Mouse (Mus musculus): ENCODE measurements around the gene Rap1gap. TPM values are rescaled to one million over a fixed set of nuclear protein-coding genes. Genes with fewer than 3 reads are reported as not detected.
A peak's percentile ranks its signal among the peaks of the same experiment; 100 is the strongest.

Gene Rap1gap
- polyA plus RNA-seq, 1 experiment from 2014 or later, result 80.7 TPM

DNA sequence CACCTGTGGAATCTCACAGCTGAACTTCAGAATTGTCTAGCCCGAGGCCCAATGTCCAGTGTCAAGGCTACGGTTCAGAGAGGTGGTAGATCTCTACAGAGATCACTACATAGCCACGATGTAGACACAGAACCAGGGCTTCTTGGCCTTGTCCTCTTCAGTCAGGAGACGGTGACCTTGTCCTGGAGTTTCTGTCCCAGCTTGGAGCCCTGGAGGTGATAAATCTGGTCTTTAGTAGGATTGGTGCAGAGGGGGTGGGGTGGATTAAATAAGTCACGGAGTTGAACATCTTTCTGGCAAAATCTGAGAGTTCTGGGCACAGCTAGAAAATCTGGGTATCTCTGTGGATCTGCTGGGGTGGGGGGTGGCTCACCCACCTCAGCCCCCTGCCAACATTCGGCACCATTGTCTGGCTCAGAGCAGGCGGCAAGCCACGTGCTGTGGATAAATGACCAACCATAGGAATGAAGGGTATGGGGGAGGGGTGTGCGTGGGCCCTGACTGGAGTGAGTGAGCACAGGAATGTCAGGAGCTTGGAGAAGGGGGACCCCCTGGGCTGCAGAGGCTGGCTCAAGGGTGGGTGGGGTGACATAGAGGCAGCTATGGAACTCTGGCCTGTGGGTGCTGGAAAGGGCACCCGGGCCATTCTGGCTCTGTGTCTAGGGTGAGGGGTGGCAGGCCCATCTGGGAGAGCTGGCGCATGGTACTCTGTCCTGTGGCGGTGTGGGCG lies 32.8 kb downstream of the Rap1gap start:
- H3K4me1 ChIP-seq (replicated peaks; ENCODE audit: control insufficient read depth, insufficient read depth, low read length), result peaks cover 2% of the 10 kb centered on the region; the same call in 1 of the 2 replicates
- H3K36me3 ChIP-seq (replicated peaks; ENCODE audit: control insufficient read depth, insufficient read depth), result no peaks in the 10 kb centered on the region
- no peak overlapping the region for H3K4me2 ChIP-seq (replicated peaks)
- no peaks in the 10 kb centered on the region for H3K27me3 ChIP-seq (ENCODE audit: control insufficient read depth, insufficient read depth, low read length)
- no peak for DNase-seq (ENCODE audit: low spot score)
- H3K9ac ChIP-seq, result no peak overlapping the region
- WGBS, result 72% methylated on average over 13 of the region's 13 CpGs
- H3K27ac ChIP-seq, result no peak overlapping the region
- no peaks in the 10 kb centered on the region for H3K9me3 ChIP-seq (ENCODE audit: control insufficient read depth, low read length)
- ATAC-seq (ENCODE audit: low FRiP score), result peak; percentile 41; the same call in 1 of the 2 replicates
- H3K4me3 ChIP-seq (replicated peaks; ENCODE audit: low read length), result no peak overlapping the region

DNA sequence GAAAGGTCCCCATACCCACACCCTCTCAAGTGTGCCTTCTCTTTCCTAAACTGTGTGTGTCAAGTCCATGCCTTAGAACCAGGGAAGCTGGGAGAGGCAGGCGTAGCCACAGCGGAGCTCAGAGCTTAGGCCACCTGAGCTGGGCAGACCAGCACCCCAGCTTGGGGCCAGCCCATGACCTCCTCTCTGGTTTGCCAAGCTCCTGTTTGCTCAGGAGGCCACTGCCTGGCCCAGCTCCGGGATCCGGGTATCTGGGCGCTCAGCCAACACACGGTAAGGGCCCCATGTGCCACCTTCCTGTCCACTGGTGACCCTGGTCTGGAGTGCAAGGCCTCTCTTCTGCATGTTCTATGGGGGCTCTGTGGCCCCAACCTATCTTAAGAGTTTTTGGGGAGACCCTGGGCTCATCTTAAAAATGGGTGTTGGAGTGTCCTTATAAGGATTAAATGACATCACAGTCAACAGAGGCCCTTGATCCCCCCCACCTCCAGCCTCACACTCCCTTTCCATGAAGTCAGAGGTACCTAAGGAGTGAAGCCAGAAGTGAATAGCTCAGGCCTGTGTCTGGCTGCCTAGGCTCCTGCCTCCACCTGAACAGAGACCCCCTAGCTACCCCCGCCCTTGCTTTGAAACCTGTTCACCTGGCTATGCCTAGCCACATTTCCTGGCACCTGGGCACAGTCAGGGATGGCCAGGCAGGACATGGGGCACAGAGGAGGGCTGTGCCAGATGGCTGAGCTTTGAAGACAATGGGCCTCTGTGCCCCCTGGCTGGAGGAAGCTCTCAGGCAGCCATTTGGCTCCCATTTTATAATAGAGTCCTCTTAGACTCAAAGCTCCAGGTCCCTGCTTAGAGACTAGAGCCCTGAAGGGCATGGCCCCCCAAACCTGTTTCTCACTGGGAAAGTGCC lies 33.8 kb downstream of the Rap1gap start:
- Histone ChIP-seq H3K4me2 (replicated peaks) (no peak overlapping the region), H3K4me3 (replicated peaks; ENCODE audit: low read length) (no peak overlapping the region), H3K27me3 (ENCODE audit: control insufficient read depth, insufficient read depth, low read length) (no peaks in the 10 kb centered on the region), H3K27ac (no peak overlapping the region), H3K9me3 (ENCODE audit: control insufficient read depth, low read length) (no peaks in the 10 kb centered on the region), H3K36me3 (replicated peaks; ENCODE audit: control insufficient read depth, insufficient read depth) (no peaks in the 10 kb centered on the region), H3K4me1 (replicated peaks; ENCODE audit: control insufficient read depth, insufficient read depth, low read length) (peaks cover 2% of the 10 kb centered on the region; the same call in 1 of the 2 replicates), H3K9ac (no peak overlapping the region)
- DNase-seq (ENCODE audit: low spot score) (no peak), ATAC-seq (ENCODE audit: low FRiP score) (peak; percentile 29; the same call in 1 of the 2 replicates)
- WGBS, result 72% methylated on average over 7 of the region's 7 CpGs

DNA sequence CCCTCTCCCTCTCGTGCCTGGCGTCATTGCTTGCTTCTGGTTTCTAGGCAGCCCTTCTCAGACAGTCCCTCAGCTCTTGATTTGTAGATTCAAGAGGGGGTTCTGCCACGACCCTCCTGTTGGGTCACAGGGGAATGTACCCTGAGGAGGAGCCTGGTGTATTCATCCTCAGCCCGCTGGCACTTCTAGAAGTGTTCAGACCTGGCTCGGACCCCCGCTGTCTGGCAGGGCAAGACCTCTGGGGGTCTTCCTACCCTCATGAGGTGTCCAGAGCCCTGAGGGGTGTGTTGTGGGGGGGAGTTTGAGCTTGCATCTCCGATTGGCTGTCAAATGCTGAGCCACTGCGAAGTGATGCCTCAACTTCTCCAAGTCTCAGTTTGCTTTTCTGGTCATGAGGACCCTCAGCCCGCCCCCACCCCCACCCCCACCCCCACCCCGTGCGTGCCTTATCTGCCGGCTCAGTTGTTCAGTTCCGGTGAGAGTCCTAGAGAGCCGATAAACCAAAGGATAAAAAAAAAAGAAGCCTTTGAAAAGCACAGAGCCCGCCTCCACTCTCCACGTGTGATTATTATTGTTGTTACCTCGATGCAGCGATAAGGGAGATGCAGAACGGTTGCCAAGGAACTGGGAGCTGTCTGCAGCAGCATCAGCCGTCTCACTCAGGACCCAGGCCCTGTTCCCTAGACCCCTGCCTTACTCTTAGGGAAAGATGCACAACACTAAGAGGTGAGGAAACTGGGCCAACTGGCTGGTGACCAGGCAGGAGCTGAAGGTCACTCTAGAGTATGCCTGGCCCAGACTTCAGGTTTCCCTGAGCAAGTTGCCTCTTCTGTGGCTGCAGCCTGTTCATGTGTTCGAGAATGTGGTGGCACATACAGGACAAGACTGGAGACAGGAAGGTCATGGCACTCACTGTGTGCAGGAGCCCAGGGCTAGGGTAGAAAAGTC lies 35.0 kb downstream of the Rap1gap start:
- Histone ChIP-seq H3K9ac (no peak overlapping the region), H3K4me3 (replicated peaks; ENCODE audit: low read length) (no peak overlapping the region), H3K9me3 (ENCODE audit: control insufficient read depth, low read length) (no peaks in the 10 kb centered on the region), H3K4me1 (replicated peaks; ENCODE audit: control insufficient read depth, insufficient read depth, low read length) (peaks cover 5% of the 10 kb centered on the region; the same call in 1 of the 2 replicates), H3K4me2 (replicated peaks) (no peak overlapping the region), H3K27ac (no peak overlapping the region), H3K36me3 (replicated peaks; ENCODE audit: control insufficient read depth, insufficient read depth) (no peaks in the 10 kb centered on the region), H3K27me3 (ENCODE audit: control insufficient read depth, insufficient read depth, low read length) (no peaks in the 10 kb centered on the region)
- 56% methylated on average over 21 of the region's 21 CpGs for WGBS
- ATAC-seq (ENCODE audit: low FRiP score), result no peak
- no peak for DNase-seq (ENCODE audit: low spot score)

DNA sequence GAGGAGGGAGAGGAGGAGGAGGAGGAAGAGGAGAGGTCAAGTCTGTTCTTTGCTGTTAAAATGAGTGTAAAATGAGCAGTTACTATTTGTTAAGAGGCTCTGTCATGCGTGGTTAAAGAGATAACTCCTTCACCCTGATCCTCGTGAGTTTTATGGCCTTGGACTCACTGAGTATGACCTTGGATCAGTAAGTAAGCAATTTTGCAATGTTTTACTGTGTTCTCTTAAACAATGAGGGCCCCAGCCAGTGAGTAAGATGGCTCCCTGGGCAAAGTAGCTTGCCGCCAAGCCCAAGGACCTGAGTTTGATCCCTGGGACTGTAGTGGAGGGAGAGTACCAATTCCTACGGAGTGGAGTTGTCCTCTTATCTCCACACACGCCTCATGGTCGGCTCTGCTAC lies 36.4 kb downstream of the Rap1gap start:
- Histone ChIP-seq H3K27me3 (ENCODE audit: control insufficient read depth, insufficient read depth, low read length) (no peaks in the 10 kb centered on the region), H3K36me3 (replicated peaks; ENCODE audit: control insufficient read depth, insufficient read depth) (no peaks in the 10 kb centered on the region), H3K4me2 (replicated peaks) (no peak overlapping the region), H3K9me3 (ENCODE audit: control insufficient read depth, low read length) (no peaks in the 10 kb centered on the region), H3K27ac (no peak overlapping the region), H3K9ac (no peak overlapping the region), H3K4me3 (replicated peaks; ENCODE audit: low read length) (no peak overlapping the region), H3K4me1 (replicated peaks; ENCODE audit: control insufficient read depth, insufficient read depth, low read length) (peaks cover 6% of the 10 kb centered on the region; the same call in 1 of the 2 replicates)
- DNase-seq (ENCODE audit: low spot score) (no peak), ATAC-seq (ENCODE audit: low FRiP score) (no peak)
- WGBS, result 76% methylated on average over 6 of the region's 6 CpGs

DNA sequence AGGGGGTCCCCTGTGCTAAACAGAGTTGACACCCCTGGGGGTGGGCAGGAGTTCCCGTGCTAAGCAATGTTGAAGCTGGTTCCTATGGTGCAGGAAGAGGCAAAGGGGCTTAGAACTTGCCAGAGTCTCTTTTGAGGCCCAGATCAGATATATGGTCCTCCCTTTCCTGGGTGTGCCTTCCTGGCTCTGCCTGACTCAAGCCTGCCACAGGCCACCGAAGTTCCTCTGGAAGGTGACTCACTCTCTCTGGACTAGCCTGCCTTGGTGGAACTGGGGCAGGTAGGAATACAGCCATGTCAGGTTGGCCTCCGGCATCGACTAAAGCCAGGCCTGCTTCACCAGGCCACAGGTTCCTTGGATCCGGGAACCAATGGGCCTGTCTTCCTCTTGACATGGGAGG lies 38.6 kb downstream of the Rap1gap start:
- Histone ChIP-seq H3K36me3 (replicated peaks; ENCODE audit: control insufficient read depth, insufficient read depth) (no peaks in the 10 kb centered on the region), H3K4me2 (replicated peaks) (no peak overlapping the region), H3K9ac (no peak overlapping the region), H3K27ac (no peak overlapping the region), H3K27me3 (ENCODE audit: control insufficient read depth, insufficient read depth, low read length) (no peaks in the 10 kb centered on the region), H3K4me1 (replicated peaks; ENCODE audit: control insufficient read depth, insufficient read depth, low read length) (peaks cover 25% of the 10 kb centered on the region), H3K4me3 (replicated peaks; ENCODE audit: low read length) (no peak overlapping the region), H3K9me3 (ENCODE audit: control insufficient read depth, low read length) (no peaks in the 10 kb centered on the region)
- no peak for ATAC-seq (ENCODE audit: low FRiP score)
- no peak for DNase-seq (ENCODE audit: low spot score)
- 95% methylated on average over 5 of the region's 5 CpGs for WGBS

DNA sequence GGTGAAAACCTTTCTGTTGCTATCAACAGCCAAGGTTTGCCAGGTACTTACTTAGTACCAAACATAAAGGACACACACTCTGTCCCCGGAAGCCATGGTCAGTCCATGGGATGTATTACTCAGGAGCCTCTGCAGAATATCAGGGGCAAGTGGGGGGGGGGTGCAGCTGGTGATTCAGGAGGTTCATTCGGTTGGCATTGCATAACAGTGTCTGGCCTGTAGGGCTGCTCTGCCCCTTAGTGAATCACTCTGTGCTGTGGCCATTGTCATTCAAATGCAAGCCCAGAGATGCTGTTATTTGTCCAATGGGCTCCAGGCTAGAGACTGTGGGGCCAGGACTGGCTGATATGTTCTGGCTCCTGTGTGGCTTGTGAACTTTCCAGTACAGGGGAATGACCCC lies 40.0 kb downstream of the Rap1gap start:
- no peak overlapping the region for H3K4me2 ChIP-seq (replicated peaks)
- no peaks in the 10 kb centered on the region for H3K9me3 ChIP-seq (ENCODE audit: control insufficient read depth, low read length)
- H3K27ac ChIP-seq, result no peak overlapping the region
- ATAC-seq (ENCODE audit: low FRiP score) (no peak), DNase-seq (ENCODE audit: low spot score) (no peak)
- H3K4me3 ChIP-seq (replicated peaks; ENCODE audit: low read length), result no peak overlapping the region
- H3K9ac ChIP-seq, result no peak overlapping the region
- H3K36me3 ChIP-seq (replicated peaks; ENCODE audit: control insufficient read depth, insufficient read depth), result no peaks in the 10 kb centered on the region
- whole genome bisulfite sequencing, result 51% methylated on average over 2 of the region's 2 CpGs
- no peaks in the 10 kb centered on the region for H3K27me3 ChIP-seq (ENCODE audit: control insufficient read depth, insufficient read depth, low read length)
- H3K4me1 ChIP-seq (replicated peaks; ENCODE audit: control insufficient read depth, insufficient read depth, low read length), result peaks cover 35% of the 10 kb centered on the region

DNA sequence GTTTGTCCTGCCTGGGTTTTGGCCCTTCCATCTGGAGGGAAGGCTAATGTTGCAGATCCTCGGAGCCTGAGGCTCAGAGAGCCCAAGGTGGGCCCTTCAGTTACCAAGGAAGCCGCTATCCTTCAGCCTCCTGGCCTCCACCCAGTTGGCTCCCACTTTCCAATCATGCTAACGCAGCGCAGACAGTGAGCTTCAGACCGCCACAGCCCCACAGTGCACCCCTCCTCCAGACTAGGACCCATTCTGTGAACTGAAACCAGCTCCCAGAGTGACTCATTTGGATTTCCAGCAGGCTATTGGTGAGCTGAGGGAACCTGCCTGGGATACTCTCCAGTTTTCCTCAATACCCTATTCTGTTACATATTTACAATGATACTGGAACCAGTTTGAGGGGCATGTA lies 40.9 kb downstream of the Rap1gap start:
- Histone ChIP-seq H3K36me3 (replicated peaks; ENCODE audit: control insufficient read depth, insufficient read depth) (no peaks in the 10 kb centered on the region), H3K27me3 (ENCODE audit: control insufficient read depth, insufficient read depth, low read length) (no peaks in the 10 kb centered on the region), H3K4me2 (replicated peaks) (no peak overlapping the region), H3K4me3 (replicated peaks; ENCODE audit: low read length) (no peak overlapping the region), H3K9ac (no peak overlapping the region), H3K9me3 (ENCODE audit: control insufficient read depth, low read length) (no peaks in the 10 kb centered on the region), H3K27ac (no peak overlapping the region), H3K4me1 (replicated peaks; ENCODE audit: control insufficient read depth, insufficient read depth, low read length) (peaks cover 39% of the 10 kb centered on the region)
- 76% methylated on average over 5 of the region's 5 CpGs for WGBS
- DNase-seq (ENCODE audit: low spot score) (no peak), ATAC-seq (ENCODE audit: low FRiP score) (no peak)

DNA sequence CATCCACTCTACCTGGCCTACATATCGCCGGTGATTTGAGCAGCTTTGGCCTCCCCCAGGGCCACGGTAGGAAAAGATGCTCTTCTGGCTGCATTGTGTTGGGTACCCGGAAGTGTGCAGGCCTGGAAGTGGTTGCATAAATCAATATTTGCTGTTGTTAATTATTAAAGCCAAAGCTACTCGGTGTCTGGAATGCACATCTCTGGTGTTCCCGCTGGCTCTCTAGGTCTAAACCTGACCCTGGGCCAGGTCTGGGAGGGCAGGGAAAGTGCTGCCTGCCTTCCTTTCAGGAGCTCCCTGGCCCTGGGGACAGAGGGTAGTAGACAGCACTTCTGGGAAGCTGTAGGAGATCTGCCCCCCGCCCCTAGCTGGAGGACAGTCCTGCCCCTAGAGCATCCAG lies 42.0 kb downstream of the Rap1gap start:
- Histone ChIP-seq H3K4me1 (replicated peaks; ENCODE audit: control insufficient read depth, insufficient read depth, low read length) (peaks cover 39% of the 10 kb centered on the region), H3K9ac (peak overlapping the region; percentile 84; the same call in 1 of the 2 replicates), H3K36me3 (replicated peaks; ENCODE audit: control insufficient read depth, insufficient read depth) (no peaks in the 10 kb centered on the region), H3K4me2 (replicated peaks) (peak overlapping the region; percentile 89), H3K9me3 (ENCODE audit: control insufficient read depth, low read length) (no peaks in the 10 kb centered on the region), H3K27ac (no peak overlapping the region), H3K4me3 (replicated peaks; ENCODE audit: low read length) (no peak overlapping the region; the same call in 1 of the 2 replicates), H3K27me3 (ENCODE audit: control insufficient read depth, insufficient read depth, low read length) (no peaks in the 10 kb centered on the region)
- DNase-seq (ENCODE audit: low spot score) (no peak), ATAC-seq (ENCODE audit: low FRiP score) (no peak)
- 76% methylated on average over 7 of the region's 7 CpGs for WGBS

All from hindbrain, embryonic 14.5 days (tissue).